Mouse (Mus musculus) G1E (cell line): ENCODE measurements at regions not wholly inside any gene's neighbourhood (a gene's known extent, or its start where the extent isn't known, plus 50 kb on each side); places are given as distances from the start of the nearest gene placed in this dataset.

Experiments used
- CTCF ChIP-seq: IDR thresholded peaks from 2 replicates; pipeline ENCODE4 v1.5.1; 2012; ENCODE audit warnings: low read depth, low read length, inconsistent platforms, mixed read lengths
- GATA1 ChIP-seq: IDR thresholded peaks from 2 replicates; pipeline ENCODE4 v1.6.1; 2012; ENCODE audit warnings: borderline replicate concordance, low read length, inconsistent platforms, mixed read lengths
- TAL1 ChIP-seq: conservative IDR thresholded peaks from 2 replicates; pipeline ENCODE4 v1.6.1; 2012; ENCODE audit warnings: low read depth, low read length, inconsistent platforms, mixed read lengths

GRCm38 (mm10) chr2:46512237-46513028 is 1395.2 kb upstream of the Zeb2 start:
- no peak for TF ChIP-seq CTCF
- no peak for TF ChIP-seq GATA1
- no peak for TF ChIP-seq TAL1
